Mouse (Mus musculus): ENCODE measurements at regions not wholly inside any gene's neighbourhood (a gene's known extent, or its start where the extent isn't known, plus 50 kb on each side); places are given as distances from the start of the nearest gene placed in this dataset.
A peak's percentile ranks its signal among the peaks of the same experiment; 100 is the strongest.

- Histone ChIP-seq H3K27ac (replicated peaks) (no peak overlapping the region), H3K27me3 (ENCODE audit: control insufficient read depth, insufficient read depth, low read length) (no peaks in the 10 kb centered on the region), H3K9ac (ENCODE audit: low read length) (no peak overlapping the region), H3K4me3 (ENCODE audit: low read depth, low read length) (no peak overlapping the region), H3K36me3 (ENCODE audit: control insufficient read depth, insufficient read depth, low read length) (no peaks in the 10 kb centered on the region), H3K4me1 (replicated peaks; ENCODE audit: control insufficient read depth, insufficient read depth) (no peaks in the 10 kb centered on the region), H3K4me2 (replicated peaks; ENCODE audit: low read depth) (no peak overlapping the region), H3K9me3 (ENCODE audit: control insufficient read depth, low read length) (no peaks in the 10 kb centered on the region)
- DNase-seq (ENCODE audit: low spot score) (no peak), ATAC-seq (ENCODE audit: low FRiP score, low TSS enrichment) (peak; percentile 81)
- no peak for TF ChIP-seq EP300 (optimal IDR thresholded peaks at IDR 0.05)
- no peak for TF ChIP-seq CTCF (IDR thresholded peaks at IDR 0.05; ENCODE audit: low read depth)
- WGBS = 48% methylated on average over 3 of the region's 3 CpGs
Measured at GRCm38 (mm10) chr1:67518295-67518694, 395.5 kb downstream of the Cps1 start.

GRCm38 (mm10) chr1:67558728-67559127 lies 435.9 kb downstream of the Cps1 start:
- no peak for ATAC-seq (ENCODE audit: low FRiP score, low TSS enrichment)
- H3K9me3 ChIP-seq (ENCODE audit: control insufficient read depth, low read length) = no peaks in the 10 kb centered on the region

GRCm38 (mm10) chr1:67559179-67559578 lies 436.4 kb downstream of the Cps1 start:
- H3K36me3 ChIP-seq (ENCODE audit: control insufficient read depth, insufficient read depth, low read length) = no peaks in the 10 kb centered on the region
- DNase-seq (ENCODE audit: low spot score) = no peak
- H3K9ac ChIP-seq (ENCODE audit: low read length) = no peak overlapping the region
- peak; percentile 24; the same call in 1 of the 2 replicates for TF ChIP-seq CTCF (IDR thresholded peaks at IDR 0.05; ENCODE audit: low read depth)
- TF ChIP-seq EP300 (optimal IDR thresholded peaks at IDR 0.05) = no peak
- H3K27me3 ChIP-seq (ENCODE audit: control insufficient read depth, insufficient read depth, low read length) = no peaks in the 10 kb centered on the region
- H3K9me3 ChIP-seq (ENCODE audit: control insufficient read depth, low read length) = no peaks in the 10 kb centered on the region
- H3K27ac ChIP-seq (replicated peaks) = no peak overlapping the region
- H3K4me1 ChIP-seq (replicated peaks; ENCODE audit: control insufficient read depth, insufficient read depth) = no peaks in the 10 kb centered on the region
- ATAC-seq (ENCODE audit: low FRiP score, low TSS enrichment) = no peak
- 86% methylated on average over 1 of the region's 1 CpGs for WGBS
- no peak overlapping the region for H3K4me3 ChIP-seq (ENCODE audit: low read depth, low read length)
- H3K4me2 ChIP-seq (replicated peaks; ENCODE audit: low read depth) = no peak overlapping the region

More at GRCm38 (mm10) chr1:67558728-67559127, 435.9 kb downstream of the Cps1 start:
- H3K4me3 ChIP-seq (ENCODE audit: low read depth, low read length) = no peak overlapping the region
- H3K4me2 ChIP-seq (replicated peaks; ENCODE audit: low read depth) = no peak overlapping the region
- no peaks in the 10 kb centered on the region for H3K4me1 ChIP-seq (replicated peaks; ENCODE audit: control insufficient read depth, insufficient read depth)
- DNase-seq (ENCODE audit: low spot score) = no peak
- no peak overlapping the region for H3K9ac ChIP-seq (ENCODE audit: low read length)
- H3K36me3 ChIP-seq (ENCODE audit: control insufficient read depth, insufficient read depth, low read length) = no peaks in the 10 kb centered on the region
- no peak for TF ChIP-seq EP300 (optimal IDR thresholded peaks at IDR 0.05)
- H3K27ac ChIP-seq (replicated peaks) = no peak overlapping the region
- H3K27me3 ChIP-seq (ENCODE audit: control insufficient read depth, insufficient read depth, low read length) = no peaks in the 10 kb centered on the region

GRCm38 (mm10) chr1:67571616-67572015 lies 448.8 kb downstream of the Cps1 start:
- no peak for TF ChIP-seq CTCF (IDR thresholded peaks at IDR 0.05; ENCODE audit: low read depth)
- no peak for TF ChIP-seq EP300 (optimal IDR thresholded peaks at IDR 0.05)
- WGBS = 89% methylated on average over 1 of the region's 1 CpGs

GRCm38 (mm10) chr1:67579732-67580131 lies 456.9 kb downstream of the Cps1 start:
- no peak overlapping the region for H3K4me3 ChIP-seq (ENCODE audit: low read depth, low read length)

More at GRCm38 (mm10) chr1:67571616-67572015, 448.8 kb downstream of the Cps1 start:
- no peak overlapping the region for H3K9ac ChIP-seq (ENCODE audit: low read length)
- H3K4me1 ChIP-seq (replicated peaks; ENCODE audit: control insufficient read depth, insufficient read depth) = no peaks in the 10 kb centered on the region
- H3K4me3 ChIP-seq (ENCODE audit: low read depth, low read length) = no peak overlapping the region
- no peak for DNase-seq (ENCODE audit: low spot score)
- H3K9me3 ChIP-seq (ENCODE audit: control insufficient read depth, low read length) = no peaks in the 10 kb centered on the region
- ATAC-seq (ENCODE audit: low FRiP score, low TSS enrichment) = no peak
- H3K36me3 ChIP-seq (ENCODE audit: control insufficient read depth, insufficient read depth, low read length) = no peaks in the 10 kb centered on the region
- H3K27me3 ChIP-seq (ENCODE audit: control insufficient read depth, insufficient read depth, low read length) = no peaks in the 10 kb centered on the region
- H3K4me2 ChIP-seq (replicated peaks; ENCODE audit: low read depth) = no peak overlapping the region
- H3K27ac ChIP-seq (replicated peaks) = no peak overlapping the region

More at GRCm38 (mm10) chr1:67579732-67580131, 456.9 kb downstream of the Cps1 start:
- no peaks in the 10 kb centered on the region for H3K27me3 ChIP-seq (ENCODE audit: control insufficient read depth, insufficient read depth, low read length)
- no peaks in the 10 kb centered on the region for H3K36me3 ChIP-seq (ENCODE audit: control insufficient read depth, insufficient read depth, low read length)
- no peaks in the 10 kb centered on the region for H3K9me3 ChIP-seq (ENCODE audit: control insufficient read depth, low read length)
- no peak for DNase-seq (ENCODE audit: low spot score)
- no peaks in the 10 kb centered on the region for H3K4me1 ChIP-seq (replicated peaks; ENCODE audit: control insufficient read depth, insufficient read depth)
- H3K9ac ChIP-seq (ENCODE audit: low read length) = no peak overlapping the region
- TF ChIP-seq CTCF (IDR thresholded peaks at IDR 0.05; ENCODE audit: low read depth) = no peak
- no peak for TF ChIP-seq EP300 (optimal IDR thresholded peaks at IDR 0.05)
- no peak overlapping the region for H3K27ac ChIP-seq (replicated peaks)
- H3K4me2 ChIP-seq (replicated peaks; ENCODE audit: low read depth) = no peak overlapping the region
- WGBS = 68% methylated on average over 2 of the region's 2 CpGs
- no peak for ATAC-seq (ENCODE audit: low FRiP score, low TSS enrichment)

All from stomach, postnatal 0 days (tissue).